Mouse (Mus musculus): ENCODE measurements around the gene Lrp10. TPM values are rescaled to one million over a fixed set of nuclear protein-coding genes. Genes with fewer than 3 reads are reported as not detected.

The Lrp10 gene
- polyA plus RNA-seq, 1 experiment from 2014 or later: 30.1 TPM

DNA sequence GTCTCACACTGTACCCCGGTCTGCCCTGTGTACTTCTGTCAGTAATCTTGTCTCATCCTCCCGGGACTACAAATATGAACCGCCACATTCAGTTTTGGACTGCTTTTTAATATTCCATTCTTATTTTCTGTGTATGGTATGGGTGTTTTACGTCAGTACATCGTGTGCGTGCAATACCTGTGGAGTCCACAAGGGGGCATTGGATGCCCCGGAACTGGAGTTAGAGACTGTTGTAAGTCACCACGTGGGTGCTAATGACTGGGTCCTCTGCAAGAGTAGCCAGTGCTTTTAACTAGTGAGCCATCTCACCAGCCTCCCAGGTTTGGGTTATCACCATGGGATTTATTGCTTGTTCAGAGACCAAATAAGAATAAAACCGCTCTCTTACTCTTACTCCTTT lies 18.6 kb downstream of the Lrp10 start:
- ATAC-seq (ENCODE audit: low read depth): no peak
- H3K36me3 ChIP-seq: 0 out of 2 replicates have a peak, but pooled peaks cover 7% of the 10 kb centered on the region
- no peak overlapping the region for H3K9ac ChIP-seq
- H3K27ac ChIP-seq (replicated peaks): no peak overlapping the region
- H3K27me3 ChIP-seq: peaks cover 33% of the 10 kb centered on the region
- no peak overlapping the region for H3K4me3 ChIP-seq
- peaks cover 34% of the 10 kb centered on the region for H3K4me1 ChIP-seq (replicated peaks)
- no peak overlapping the region for H3K4me2 ChIP-seq
- H3K9me3 ChIP-seq: no peaks in the 10 kb centered on the region
- 36% methylated on average over 9 of the region's 9 CpGs for WGBS

DNA sequence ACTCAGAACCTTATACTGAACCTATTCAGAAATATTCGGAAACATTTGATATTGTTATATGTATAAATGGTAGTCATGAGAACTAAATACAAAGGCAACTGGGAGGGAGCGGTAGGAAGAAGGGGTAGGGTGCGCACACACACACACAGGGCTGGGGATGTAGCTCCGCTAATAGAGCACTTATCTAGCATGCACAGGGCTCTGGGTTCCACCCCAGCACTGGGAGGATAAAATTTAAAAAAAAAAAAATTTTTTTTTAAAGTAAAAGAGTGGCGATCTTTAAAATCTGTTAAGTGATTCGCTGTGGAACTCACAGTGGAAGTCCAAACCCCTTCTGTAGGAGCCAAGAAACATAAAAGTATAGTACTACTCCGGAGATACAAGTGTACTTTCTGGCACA lies 22.0 kb downstream of the Lrp10 start:
- no peaks in the 10 kb centered on the region for H3K36me3 ChIP-seq
- H3K9ac ChIP-seq: no peak overlapping the region
- H3K27me3 ChIP-seq: 0 out of 2 replicates have a peak, but pooled peaks cover 4% of the 10 kb centered on the region
- no peak for ATAC-seq (ENCODE audit: low read depth)
- H3K4me3 ChIP-seq: no peak overlapping the region
- H3K9me3 ChIP-seq: no peaks in the 10 kb centered on the region
- peaks cover 4% of the 10 kb centered on the region; the same call in 1 of the 2 replicates for H3K4me1 ChIP-seq (replicated peaks)
- no peak overlapping the region for H3K4me2 ChIP-seq
- WGBS: 88% methylated on average over 7 of the region's 7 CpGs
- H3K27ac ChIP-seq (replicated peaks): no peak overlapping the region

DNA sequence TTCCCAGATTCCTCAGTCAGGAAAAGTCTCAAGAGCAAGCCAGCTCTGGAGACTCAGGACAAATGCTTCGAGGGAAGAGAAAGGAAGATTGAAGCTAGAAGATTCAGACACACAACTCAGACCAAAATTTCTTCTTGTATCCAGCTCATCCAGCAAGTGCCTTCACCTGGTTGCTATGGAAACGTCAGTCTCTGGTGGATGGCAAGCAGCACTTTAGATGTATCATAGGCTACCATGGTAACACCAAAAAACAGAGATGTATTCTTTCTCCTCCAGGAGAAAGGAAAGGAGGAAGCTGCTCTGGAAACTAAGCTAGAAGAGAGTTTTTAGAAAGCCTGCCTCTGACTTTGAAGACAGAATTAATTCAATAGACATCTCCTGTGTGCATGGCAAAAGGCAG lies 23.8 kb downstream of the Lrp10 start:
- Histone ChIP-seq H3K27me3 (no peaks in the 10 kb centered on the region), H3K4me2 (no peak overlapping the region), H3K9ac (no peak overlapping the region), H3K9me3 (no peaks in the 10 kb centered on the region), H3K36me3 (no peaks in the 10 kb centered on the region), H3K4me3 (no peak overlapping the region), H3K4me1 (replicated peaks) (no peaks in the 10 kb centered on the region), H3K27ac (replicated peaks) (no peak overlapping the region)
- ATAC-seq (ENCODE audit: low read depth): no peak
- 67% methylated on average over 2 of the region's 2 CpGs for WGBS

DNA sequence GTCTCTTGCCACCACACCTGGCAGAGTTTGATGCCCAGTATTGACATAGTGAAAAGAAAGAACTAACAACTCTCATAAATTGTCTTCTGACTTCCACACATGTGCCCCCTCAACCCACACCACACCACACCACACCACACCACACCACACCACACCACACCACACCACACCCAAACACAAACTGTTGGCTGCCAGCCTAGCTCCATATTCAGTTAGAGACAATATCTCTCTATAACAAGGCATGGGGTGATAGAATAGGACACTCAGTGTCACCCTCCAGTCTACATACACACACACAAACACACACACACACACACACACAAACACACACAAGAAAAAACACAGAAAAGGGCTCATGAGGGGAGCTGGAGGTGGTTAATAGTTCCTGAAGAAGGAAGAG lies 24.4 kb downstream of the Lrp10 start:
- Histone ChIP-seq H3K9ac (no peak overlapping the region), H3K9me3 (no peaks in the 10 kb centered on the region), H3K4me3 (no peak overlapping the region), H3K27me3 (no peaks in the 10 kb centered on the region), H3K4me1 (replicated peaks) (no peaks in the 10 kb centered on the region), H3K4me2 (no peak overlapping the region), H3K36me3 (no peaks in the 10 kb centered on the region), H3K27ac (replicated peaks) (no peak overlapping the region)
- ATAC-seq (ENCODE audit: low read depth): no peak

DNA sequence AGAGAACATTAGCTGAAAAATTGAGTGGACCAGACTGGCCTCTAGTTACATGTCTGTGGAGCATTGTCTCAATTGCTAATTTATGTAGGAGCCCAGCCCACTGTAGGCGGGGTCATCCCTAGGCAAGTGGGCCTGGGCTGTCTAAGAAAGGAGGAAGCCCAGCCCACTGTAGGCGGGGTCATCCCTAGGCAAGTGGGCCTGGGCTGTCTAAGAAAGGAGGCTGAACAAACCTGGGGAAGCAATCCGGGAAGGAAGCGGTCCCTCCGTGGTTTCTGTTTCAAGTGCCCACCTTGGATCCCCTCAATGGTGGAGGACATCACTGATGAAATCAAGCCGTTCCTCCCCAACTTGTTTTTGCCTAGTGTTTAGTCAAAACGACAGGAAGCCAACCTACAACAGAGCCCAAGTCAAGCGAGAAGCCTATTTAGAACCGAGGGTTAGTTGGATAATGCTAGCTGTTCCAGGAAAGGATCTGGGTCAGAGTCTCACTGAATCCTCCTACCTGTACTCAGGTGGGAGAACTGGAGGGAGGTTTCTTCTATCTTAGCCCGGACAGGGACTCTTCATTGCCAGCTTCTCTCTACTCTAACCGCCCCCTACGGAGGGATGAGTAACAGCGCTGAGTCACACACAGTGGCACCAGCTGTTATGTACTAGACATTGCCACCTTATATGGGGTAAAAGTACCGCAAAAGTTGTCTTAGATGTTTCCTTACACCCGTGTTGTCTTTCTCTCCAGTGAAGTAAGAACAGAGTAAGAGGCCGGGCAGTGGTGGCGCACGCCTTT lies 28.6 kb downstream of the Lrp10 start:
- WGBS: 71% methylated on average over 18 of the region's 18 CpGs
- Histone ChIP-seq H3K27me3 (no peaks in the 10 kb centered on the region), H3K36me3 (no peaks in the 10 kb centered on the region), H3K4me3 (no peak overlapping the region), H3K27ac (replicated peaks) (no peak overlapping the region), H3K9ac (no peak overlapping the region), H3K4me2 (no peak overlapping the region), H3K4me1 (replicated peaks) (no peaks in the 10 kb centered on the region), H3K9me3 (no peaks in the 10 kb centered on the region)
- ATAC-seq (ENCODE audit: low read depth): no peak

DNA sequence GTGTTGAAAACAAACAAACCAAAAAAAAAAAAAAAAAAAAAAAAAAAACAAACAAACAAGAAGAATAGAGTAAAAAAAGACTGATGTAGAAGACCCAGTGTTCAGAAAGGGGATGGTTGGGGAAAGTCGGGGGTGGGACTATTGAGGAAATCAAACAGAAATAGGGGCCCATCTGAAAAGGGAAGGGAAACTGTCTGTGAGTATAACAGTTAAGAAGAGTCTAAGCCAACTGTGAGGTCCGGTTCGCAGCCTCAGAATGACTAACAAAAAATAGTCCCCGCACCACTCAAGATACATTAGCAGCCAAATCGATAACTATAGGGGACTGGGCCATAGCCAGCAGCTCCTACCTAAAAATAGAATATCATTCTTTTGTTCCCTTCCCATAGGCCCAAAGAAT lies 29.3 kb downstream of the Lrp10 start:
- Histone ChIP-seq H3K4me3 (no peak overlapping the region), H3K9ac (no peak overlapping the region), H3K9me3 (no peaks in the 10 kb centered on the region), H3K36me3 (no peaks in the 10 kb centered on the region), H3K4me2 (no peak overlapping the region), H3K4me1 (replicated peaks) (no peaks in the 10 kb centered on the region), H3K27ac (replicated peaks) (no peak overlapping the region), H3K27me3 (no peaks in the 10 kb centered on the region)
- ATAC-seq (ENCODE audit: low read depth): no peak
- 93% methylated on average over 5 of the region's 5 CpGs for WGBS

DNA sequence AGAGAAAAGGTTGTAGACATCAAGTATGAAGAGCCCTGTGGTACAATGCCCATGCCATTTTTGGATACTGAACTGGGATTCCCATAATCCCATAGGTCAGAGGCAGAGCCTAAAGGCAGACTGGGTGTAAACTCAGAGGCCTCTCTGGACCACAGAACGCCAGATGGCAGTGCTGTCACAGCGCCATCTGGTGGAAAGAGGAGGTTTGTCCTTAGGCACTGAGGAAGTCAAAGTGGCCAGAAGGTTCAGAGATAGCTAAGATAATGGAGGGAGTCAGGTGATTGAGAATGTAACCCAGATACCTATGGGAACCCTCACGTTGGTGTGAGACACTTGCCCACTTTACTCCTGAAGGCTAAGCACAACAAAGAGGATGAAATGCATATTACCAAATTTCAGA lies 30.3 kb downstream of the Lrp10 start:
- ATAC-seq (ENCODE audit: low read depth): 0 out of 2 replicates have a peak, but pooled peaks have one; percentile 56
- WGBS: 4% methylated on average over 3 of the region's 3 CpGs
- H3K4me3 ChIP-seq: no peak overlapping the region
- H3K27ac ChIP-seq (replicated peaks): no peak overlapping the region
- H3K4me1 ChIP-seq (replicated peaks): no peaks in the 10 kb centered on the region
- no peaks in the 10 kb centered on the region for H3K9me3 ChIP-seq
- no peak overlapping the region for H3K4me2 ChIP-seq
- no peaks in the 10 kb centered on the region for H3K36me3 ChIP-seq
- H3K9ac ChIP-seq: no peak overlapping the region
- no peaks in the 10 kb centered on the region for H3K27me3 ChIP-seq

DNA sequence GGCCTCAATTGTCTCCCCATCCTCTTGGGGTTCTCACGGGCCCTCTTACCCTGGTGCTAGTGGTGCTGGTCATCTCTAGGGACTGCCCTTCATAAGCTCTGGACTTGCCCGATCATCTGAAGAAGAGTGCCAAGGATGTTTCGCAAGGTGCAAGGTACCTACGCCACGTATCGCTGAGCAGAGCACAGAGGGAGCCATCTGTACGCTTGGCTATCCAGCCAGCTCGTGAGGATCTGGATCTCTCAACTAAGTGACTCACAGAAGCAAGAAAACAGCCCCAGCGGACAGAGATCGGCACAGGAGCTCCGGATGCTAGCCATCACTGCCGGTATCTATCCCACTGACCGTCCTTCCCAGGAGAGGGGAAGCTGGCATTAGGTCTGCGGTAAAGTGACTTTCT lies 32.8 kb downstream of the Lrp10 start:
- no peaks in the 10 kb centered on the region for H3K4me1 ChIP-seq (replicated peaks)
- H3K4me2 ChIP-seq: no peak overlapping the region
- ATAC-seq (ENCODE audit: low read depth): no peak
- H3K27me3 ChIP-seq: no peaks in the 10 kb centered on the region
- H3K9me3 ChIP-seq: no peaks in the 10 kb centered on the region; the same call in 1 of the 2 replicates
- no peak overlapping the region for H3K27ac ChIP-seq (replicated peaks)
- H3K9ac ChIP-seq: no peak overlapping the region
- no peaks in the 10 kb centered on the region for H3K36me3 ChIP-seq
- no peak overlapping the region for H3K4me3 ChIP-seq
- 88% methylated on average over 14 of the region's 14 CpGs for WGBS

DNA sequence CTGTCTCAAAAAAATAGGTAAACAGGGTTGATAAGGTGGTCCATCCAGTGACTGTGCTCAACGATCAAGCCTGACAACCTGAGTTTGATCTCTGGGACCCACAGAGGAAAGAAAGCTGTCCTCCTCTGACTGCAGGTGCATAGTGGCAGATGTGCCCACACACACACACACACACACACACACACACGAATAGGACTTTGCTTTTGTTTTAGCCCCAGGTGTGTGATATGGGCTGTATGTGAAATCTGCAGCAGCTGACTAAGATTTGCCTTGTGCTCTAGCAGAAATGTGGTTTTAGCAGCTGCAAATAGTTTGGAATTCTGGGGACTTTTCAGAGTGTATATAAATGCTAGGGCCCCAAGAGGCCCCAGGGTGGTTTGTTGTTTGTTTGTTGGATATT lies 35.4 kb downstream of the Lrp10 start:
- H3K27ac ChIP-seq (replicated peaks): no peak overlapping the region
- H3K27me3 ChIP-seq: no peaks in the 10 kb centered on the region
- no peak overlapping the region for H3K9ac ChIP-seq
- H3K4me2 ChIP-seq: no peak overlapping the region
- ATAC-seq (ENCODE audit: low read depth): no peak
- H3K36me3 ChIP-seq: no peaks in the 10 kb centered on the region
- no peaks in the 10 kb centered on the region; the same call in 1 of the 2 replicates for H3K9me3 ChIP-seq
- 88% methylated on average over 2 of the region's 2 CpGs for WGBS
- H3K4me3 ChIP-seq: no peak overlapping the region
- H3K4me1 ChIP-seq (replicated peaks): no peaks in the 10 kb centered on the region

DNA sequence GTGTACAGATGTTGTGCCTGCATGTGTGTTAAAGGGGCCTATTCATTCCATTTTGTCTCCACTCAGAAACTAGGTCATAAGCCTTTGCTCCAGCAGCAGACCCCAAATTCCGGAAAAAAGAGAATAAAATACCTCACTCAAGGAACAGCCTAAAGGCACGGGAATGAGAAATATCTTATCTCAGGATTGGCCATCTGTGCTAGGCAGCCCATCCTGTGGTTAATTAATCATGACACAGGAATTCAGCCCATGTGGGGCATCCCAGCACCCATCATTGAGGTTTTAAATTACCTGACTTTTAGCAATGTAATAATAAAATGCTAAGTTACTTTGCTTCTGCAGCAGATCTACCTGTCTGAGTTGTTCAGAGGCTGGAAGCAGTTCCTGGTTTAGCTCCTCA lies 37.4 kb downstream of the Lrp10 start:
- H3K9ac ChIP-seq: no peak overlapping the region
- H3K4me3 ChIP-seq: no peak overlapping the region
- peaks cover 15% of the 10 kb centered on the region for H3K36me3 ChIP-seq
- 78% methylated on average over 2 of the region's 2 CpGs for WGBS
- no peaks in the 10 kb centered on the region for H3K4me1 ChIP-seq (replicated peaks)
- H3K27me3 ChIP-seq: no peaks in the 10 kb centered on the region
- no peak overlapping the region for H3K4me2 ChIP-seq
- no peak for ATAC-seq (ENCODE audit: low read depth)
- H3K27ac ChIP-seq (replicated peaks): no peak overlapping the region
- H3K9me3 ChIP-seq: no peaks in the 10 kb centered on the region; the same call in 1 of the 2 replicates

DNA sequence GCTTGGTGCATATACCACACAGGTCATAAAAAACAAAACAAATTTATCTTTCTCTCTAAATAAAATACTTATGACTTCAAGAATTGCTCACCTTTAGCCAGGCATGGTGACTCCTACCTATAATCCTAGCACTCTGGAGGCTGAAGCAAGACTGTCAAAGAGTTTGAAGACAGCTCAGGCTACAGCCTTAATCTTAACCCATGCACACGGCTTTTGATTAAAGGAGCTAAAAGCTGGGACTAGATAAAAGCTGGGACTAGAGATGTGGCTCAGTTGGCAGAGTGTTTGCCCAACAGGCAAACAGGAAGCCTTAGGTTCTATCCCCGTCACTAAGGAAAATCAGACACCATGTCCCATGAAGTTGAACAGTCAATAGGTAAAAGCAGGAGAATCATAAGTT lies 39.2 kb downstream of the Lrp10 start:
- H3K27ac ChIP-seq (replicated peaks): no peak overlapping the region
- H3K4me2 ChIP-seq: no peak overlapping the region
- peaks cover 33% of the 10 kb centered on the region for H3K36me3 ChIP-seq
- no peaks in the 10 kb centered on the region for H3K4me1 ChIP-seq (replicated peaks)
- no peaks in the 10 kb centered on the region; the same call in 1 of the 2 replicates for H3K9me3 ChIP-seq
- no peaks in the 10 kb centered on the region for H3K27me3 ChIP-seq
- no peak overlapping the region for H3K9ac ChIP-seq
- no peak overlapping the region for H3K4me3 ChIP-seq
- no peak for ATAC-seq (ENCODE audit: low read depth)
- 82% methylated on average over 2 of the region's 2 CpGs for WGBS

DNA sequence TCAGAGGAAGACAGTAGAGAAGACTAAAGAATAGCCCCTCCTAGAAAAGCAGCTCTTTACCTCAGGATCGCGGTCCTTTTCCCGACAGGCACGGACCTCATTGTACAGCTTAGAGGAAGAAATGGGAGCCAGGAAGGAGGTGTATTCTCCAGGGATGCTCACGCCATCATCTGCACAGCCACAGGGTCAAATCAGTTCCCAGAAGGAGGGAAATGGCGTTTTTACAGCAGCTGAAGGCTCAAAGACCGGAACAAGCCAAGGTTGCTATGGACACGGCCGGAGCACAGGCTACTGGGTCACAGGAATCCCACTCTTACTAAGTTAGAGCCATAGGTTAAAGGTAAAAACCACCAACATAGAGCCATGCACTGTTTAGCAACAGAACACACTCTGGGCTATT lies 45.8 kb downstream of the Lrp10 start:
- Histone ChIP-seq H3K27me3 (no peaks in the 10 kb centered on the region), H3K27ac (replicated peaks) (no peak overlapping the region), H3K4me1 (replicated peaks) (no peaks in the 10 kb centered on the region), H3K36me3 (peaks cover 96% of the 10 kb centered on the region), H3K4me2 (no peak overlapping the region), H3K9me3 (no peaks in the 10 kb centered on the region), H3K9ac (no peak overlapping the region), H3K4me3 (no peak overlapping the region)
- WGBS: 93% methylated on average over 9 of the region's 9 CpGs
- ATAC-seq (ENCODE audit: low read depth): no peak
